In genomic region chr11:87436326-87437232, GRCm38 (mm10) we compare ENCODE assay signal across 29 mouse cellular contexts. TPM values are rescaled to one million over a fixed set of nuclear protein-coding genes. Genes with fewer than 3 reads are reported as not detected.
A peak's percentile ranks its signal among the peaks of the same experiment; 100 is the strongest.
DNase-seq lines count a peak whose midpoint lies in the region; ATAC-seq and TF ChIP-seq lines count a peak whose summit lies in the region.
"Had no signal": no experiment of that assay in that cellular context is flagged by ENCODE, and none has a peak within 500 bp of the region (broad histone marks: within the 10 kb centered on the region; RNA-seq: fewer than 3 reads in every experiment).

No protein-coding gene starts in this region.

- no peak overlapping the region for H3K4me2 ChIP-seq in liver, embryonic 12.5 days
- H3K4me2 ChIP-seq in liver, postnatal 0 days (ENCODE audit: low read depth, low read length): no peak overlapping the region
- no peak overlapping the region for H3K4me2 ChIP-seq in midbrain, postnatal 0 days (ENCODE audit: low read depth, low read length, poor library complexity, severe bottlenecking)
- H3K4me2 ChIP-seq in midbrain, embryonic 14.5 days (ENCODE audit: low read length): no peak overlapping the region
- H3K4me2 ChIP-seq: embryonic facial prominence, embryonic 13.5 days; heart, embryonic 11.5 days; hindbrain, embryonic 14.5 days; limb, embryonic 13.5 days; neural tube, embryonic 12.5 days had no signal

- intact Hi-C loops in heart, postnatal 25 days (cut with DNase I): no loop called here

- peak; percentile 42 for DNase-seq in heart, embryonic 10.5 days (ENCODE audit: low spot score)
- no peak for DNase-seq in heart, postnatal 25 days (ENCODE audit: low spot score)
- DNase-seq in liver, postnatal 0 days: no peak
- no peak for DNase-seq in midbrain, postnatal 0 days (ENCODE audit: low spot score)
- no peak for DNase-seq in midbrain, embryonic 14.5 days
- DNase-seq in gastrocnemius, adult 18-20 months (ENCODE audit: low spot score): no peak
- DNase-seq: adrenal gland, postnatal 25 days; B cell, adult 2 months; cerebellum, adult 18-20 months; cerebellum, postnatal 10 days; gastrocnemius, postnatal 14 days; kidney, postnatal 25 days; lung, postnatal 10 days; right cerebral cortex, adult 18-20 months; spleen, adult 18-20 months; thymus, postnatal 4 days had no signal

- no peak overlapping the region for H3K4me3 ChIP-seq in heart, embryonic 10.5 days
- H3K4me3 ChIP-seq in liver, embryonic 12.5 days: no peak overlapping the region
- no peak overlapping the region for H3K4me3 ChIP-seq in liver, postnatal 0 days (ENCODE audit: low read depth, low read length)
- no peak overlapping the region for H3K4me3 ChIP-seq in midbrain, postnatal 0 days (ENCODE audit: low read depth, low read length)
- no peak overlapping the region for H3K4me3 ChIP-seq in midbrain, embryonic 14.5 days (replicated peaks; ENCODE audit: low read depth, low read length)
- H3K4me3 ChIP-seq: embryonic facial prominence, embryonic 13.5 days; forebrain, embryonic 10.5 days; limb, embryonic 13.5 days; myocyte; neural tube, embryonic 12.5 days had no signal

- 67% methylated on average over 5 of the region's 5 CpGs for WGBS in heart, embryonic 10.5 days
- WGBS in liver, embryonic 12.5 days (ENCODE audit: insufficient replicate concordance): 56% methylated on average over 5 of the region's 5 CpGs
- 53% methylated on average over 5 of the region's 5 CpGs for WGBS in liver, postnatal 0 days (ENCODE audit: insufficient replicate concordance)
- 70% methylated on average over 5 of the region's 5 CpGs for WGBS in midbrain, postnatal 0 days
- WGBS in midbrain, embryonic 14.5 days: 70% methylated on average over 5 of the region's 5 CpGs

- no peak for TF ChIP-seq EP300 in liver, postnatal 0 days (IDR thresholded peaks at IDR 0.05; ENCODE audit: low read depth)

- no peaks in the 10 kb centered on the region for H3K9me3 ChIP-seq in heart, embryonic 10.5 days
- H3K9me3 ChIP-seq in liver, embryonic 12.5 days (replicated peaks): no peaks in the 10 kb centered on the region
- no peaks in the 10 kb centered on the region for H3K9me3 ChIP-seq in liver, postnatal 0 days (ENCODE audit: low read length)
- H3K9me3 ChIP-seq in midbrain, postnatal 0 days (ENCODE audit: low read length): no peaks in the 10 kb centered on the region
- H3K9me3 ChIP-seq in midbrain, embryonic 14.5 days (ENCODE audit: control insufficient read depth, low read length): no peaks in the 10 kb centered on the region
- H3K9me3 ChIP-seq: embryonic facial prominence, embryonic 13.5 days; forebrain, embryonic 10.5 days; limb, embryonic 13.5 days; neural tube, embryonic 12.5 days had no signal

- no peak overlapping the region for H3K27ac ChIP-seq in heart, embryonic 10.5 days
- H3K27ac ChIP-seq in liver, embryonic 12.5 days: 0 out of 2 replicates have a peak overlapping the region, but pooled peaks have one; percentile 18
- H3K27ac ChIP-seq in liver, postnatal 0 days (ENCODE audit: low read depth): no peak overlapping the region
- H3K27ac ChIP-seq in midbrain, postnatal 0 days (ENCODE audit: low read depth, low read length): no peak overlapping the region
- no peak overlapping the region for H3K27ac ChIP-seq in midbrain, embryonic 14.5 days (replicated peaks; ENCODE audit: low read depth, low read length)
- H3K27ac ChIP-seq: embryonic facial prominence, embryonic 13.5 days; forebrain, embryonic 10.5 days; hindbrain, embryonic 14.5 days; limb, embryonic 13.5 days; macrophage; neural tube, embryonic 12.5 days had no signal

- TF ChIP-seq CTCF in liver, postnatal 0 days (IDR thresholded peaks at IDR 0.05; ENCODE audit: low read depth): no peak; the same call in 1 of the 2 replicates
- TF ChIP-seq CTCF in midbrain, postnatal 0 days (IDR thresholded peaks at IDR 0.05): peak; percentile 41

- no peaks in the 10 kb centered on the region for H3K36me3 ChIP-seq in heart, embryonic 10.5 days
- no peaks in the 10 kb centered on the region for H3K36me3 ChIP-seq in liver, embryonic 12.5 days
- no peaks in the 10 kb centered on the region for H3K36me3 ChIP-seq in liver, postnatal 0 days (replicated peaks; ENCODE audit: insufficient read depth, low read length)
- no peaks in the 10 kb centered on the region for H3K36me3 ChIP-seq in midbrain, postnatal 0 days (ENCODE audit: insufficient read depth, low read length)
- H3K36me3 ChIP-seq in midbrain, embryonic 14.5 days (ENCODE audit: control insufficient read depth, insufficient read depth, low read length): no peaks in the 10 kb centered on the region
- H3K36me3 ChIP-seq: embryonic facial prominence, embryonic 13.5 days; forebrain, embryonic 10.5 days; limb, embryonic 13.5 days; neural tube, embryonic 12.5 days had no signal

- H3K27me3 ChIP-seq in heart, embryonic 10.5 days (ENCODE audit: insufficient read depth, poor library complexity, severe bottlenecking): 0 out of 2 replicates have a peak, but pooled peaks cover 10% of the 10 kb centered on the region
- no peaks in the 10 kb centered on the region; the same call in none of the 2 replicates for H3K27me3 ChIP-seq in liver, embryonic 12.5 days (replicated peaks)
- no peaks in the 10 kb centered on the region for H3K27me3 ChIP-seq in liver, postnatal 0 days (ENCODE audit: insufficient read depth, low read length)
- H3K27me3 ChIP-seq in midbrain, postnatal 0 days (ENCODE audit: insufficient read depth, low read length): no peaks in the 10 kb centered on the region
- no peaks in the 10 kb centered on the region for H3K27me3 ChIP-seq in midbrain, embryonic 14.5 days (ENCODE audit: control insufficient read depth, insufficient read depth, low read length)
- H3K27me3 ChIP-seq: embryonic facial prominence, embryonic 13.5 days; limb, embryonic 13.5 days; neural tube, embryonic 12.5 days had no signal

- 0 out of 2 replicates have a peak, but pooled peaks cover 13% of the 10 kb centered on the region for H3K4me1 ChIP-seq in heart, embryonic 10.5 days
- peaks cover 35% of the 10 kb centered on the region for H3K4me1 ChIP-seq in liver, embryonic 12.5 days
- no peaks in the 10 kb centered on the region for H3K4me1 ChIP-seq in liver, postnatal 0 days (ENCODE audit: insufficient read depth)
- no peaks in the 10 kb centered on the region for H3K4me1 ChIP-seq in midbrain, postnatal 0 days (ENCODE audit: insufficient read depth, low read length)
- H3K4me1 ChIP-seq in midbrain, embryonic 14.5 days (ENCODE audit: control insufficient read depth, insufficient read depth, low read length): no peaks in the 10 kb centered on the region
- H3K4me1 ChIP-seq: neural tube, embryonic 12.5 days had no signal

- H3K9ac ChIP-seq in liver, embryonic 12.5 days: no peak overlapping the region
- H3K9ac ChIP-seq in liver, postnatal 0 days (replicated peaks): no peak overlapping the region
- H3K9ac ChIP-seq in midbrain, postnatal 0 days (replicated peaks; ENCODE audit: low read length, poor library complexity, severe bottlenecking): no peak overlapping the region
- no peak overlapping the region for H3K9ac ChIP-seq in midbrain, embryonic 14.5 days (replicated peaks; ENCODE audit: low read length)
- H3K9ac ChIP-seq: embryonic facial prominence, embryonic 13.5 days; hindbrain, embryonic 14.5 days; limb, embryonic 13.5 days; neural tube, embryonic 12.5 days had no signal

- ATAC-seq in liver, embryonic 12.5 days: no peak
- no peak for ATAC-seq in liver, postnatal 0 days
- no peak for ATAC-seq in midbrain, postnatal 0 days (ENCODE audit: low FRiP score)
- no peak for ATAC-seq in midbrain, embryonic 14.5 days (ENCODE audit: low FRiP score, low TSS enrichment)
- ATAC-seq: forebrain, embryonic 16.5 days; midbrain, embryonic 16.5 days had no signal

RNA-seq across cellular contexts. Expression of gene Tex14, which starts 31.7 kb away (rescaled TPM):
- polyA plus RNA-seq in heart, embryonic 10.5 days (2016; fragmentation: Nextera tagmentation; extraction: Ambion mirVana): 0.22 and 0.31 TPM in 2 replicates
- total RNA-seq in heart, postnatal 25 days (2021): under 1 TPM; 0.36 to 0.47 TPM
- polyA plus RNA-seq in liver, embryonic 12.5 days (2016; fragmentation: Nextera tagmentation; extraction: Ambion mirVana): not detected in 2 replicates
- 0.24 TPM in 1 of 2 replicates, not detected in the other for polyA plus RNA-seq in liver, postnatal 0 days (2015; fragmentation: Nextera tagmentation; extraction: Ambion mirVana)
- 0.66 and 4.0 TPM in 2 replicates for total RNA-seq in midbrain, postnatal 0 days (2014; rRNA removed)
- 0.31 and 0.35 TPM in 2 replicates for polyA plus RNA-seq in midbrain, postnatal 0 days (2015; fragmentation: Nextera tagmentation; extraction: Ambion mirVana)
- 0.86 and 0.92 TPM in 2 replicates for polyA plus RNA-seq in midbrain, embryonic 14.5 days (2014; fragmentation: Nextera tagmentation; extraction: Ambion mirVana)
- under 1 TPM; 0.14 TPM for total RNA-seq in gastrocnemius, adult 18-20 months (2021)
- total RNA-seq: granulocyte monocyte progenitor cell, adult 5-6 weeks; megakaryocyte-erythroid progenitor cell, adult 5-6 weeks had no signal
- polyA plus RNA-seq: forebrain, embryonic 10.5 days had no signal

RNA-seq across cellular contexts. Expression of gene Rad51c, which starts 31.8 kb away (rescaled TPM):
- polyA plus RNA-seq in heart, embryonic 10.5 days (2016; fragmentation: Nextera tagmentation; extraction: Ambion mirVana): 11.2 and 12.1 TPM in 2 replicates
- total RNA-seq in heart, postnatal 25 days (2021): 1 to 10 TPM; 1.6 to 1.7 TPM
- polyA plus RNA-seq in liver, embryonic 12.5 days (2016; fragmentation: Nextera tagmentation; extraction: Ambion mirVana): 5.0 and 5.9 TPM in 2 replicates
- polyA plus RNA-seq in liver, postnatal 0 days (2015; fragmentation: Nextera tagmentation; extraction: Ambion mirVana): 1.6 and 2.6 TPM in 2 replicates
- 2.0 and 2.4 TPM in 2 replicates for total RNA-seq in midbrain, postnatal 0 days (2014; rRNA removed)
- polyA plus RNA-seq in midbrain, postnatal 0 days (2015; fragmentation: Nextera tagmentation; extraction: Ambion mirVana): 1.8 and 2.1 TPM in 2 replicates
- polyA plus RNA-seq in midbrain, embryonic 14.5 days (2014; fragmentation: Nextera tagmentation; extraction: Ambion mirVana): 3.3 and 5.6 TPM in 2 replicates
- total RNA-seq in gastrocnemius, adult 18-20 months (2021): under 1 TPM; 0.17 to 0.18 TPM
